Mouse (Mus musculus): ENCODE measurements around the gene Vps45. TPM values are rescaled to one million over a fixed set of nuclear protein-coding genes. Genes with fewer than 3 reads are reported as not detected.

The Vps45 gene
- polyA plus RNA-seq, 1 experiment from 2014 or later, result 27.9 TPM

DNA sequence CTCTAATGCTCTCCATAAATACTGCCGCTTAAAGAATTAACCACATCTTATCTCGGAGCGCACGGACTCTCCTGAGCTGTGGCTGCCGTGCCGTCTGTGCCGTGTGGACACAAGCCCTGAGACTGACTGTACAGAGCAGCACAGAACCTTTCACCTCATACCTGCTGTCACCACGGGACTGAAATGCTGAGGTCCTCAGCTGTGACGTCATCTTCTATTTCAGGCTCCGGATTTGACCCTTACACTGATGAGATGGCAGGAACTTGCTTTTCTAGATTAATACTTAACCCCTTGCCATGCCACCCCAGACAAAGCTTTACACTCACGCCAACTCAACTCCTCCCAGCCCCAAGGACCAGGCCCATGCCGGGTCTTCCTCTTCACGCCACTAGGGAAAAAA is 35.9 kb upstream of the Vps45 start:
- no peak overlapping the region for H3K4me3 ChIP-seq (ENCODE audit: low read depth, low read length)
- H3K4me1 ChIP-seq (replicated peaks; ENCODE audit: control insufficient read depth, insufficient read depth, low read length), result no peaks in the 10 kb centered on the region
- no peak overlapping the region for H3K9ac ChIP-seq (ENCODE audit: low read depth, low read length)
- WGBS, result 84% methylated on average over 13 of the region's 13 CpGs
- H3K9me3 ChIP-seq (ENCODE audit: control insufficient read depth, low read length), result no peaks in the 10 kb centered on the region
- no peaks in the 10 kb centered on the region for H3K36me3 ChIP-seq (ENCODE audit: control insufficient read depth, insufficient read depth, low read length)
- ATAC-seq (ENCODE audit: low FRiP score) (no peak), DNase-seq (ENCODE audit: low spot score) (no peak)
- no peaks in the 10 kb centered on the region for H3K27me3 ChIP-seq (ENCODE audit: control insufficient read depth, insufficient read depth, low read length)
- no peak overlapping the region for H3K4me2 ChIP-seq (replicated peaks; ENCODE audit: low read depth, low read length)
- no peak overlapping the region for H3K27ac ChIP-seq (ENCODE audit: low read depth, low read length)

GRCm38 (mm10) chr3:96093509-96093908 is 35.2 kb upstream of the Vps45 start:
- H3K4me1 ChIP-seq (replicated peaks; ENCODE audit: control insufficient read depth, insufficient read depth, low read length), result no peaks in the 10 kb centered on the region
- H3K9ac ChIP-seq (ENCODE audit: low read depth, low read length), result no peak overlapping the region
- no peaks in the 10 kb centered on the region for H3K36me3 ChIP-seq (ENCODE audit: control insufficient read depth, insufficient read depth, low read length)
- H3K4me3 ChIP-seq (ENCODE audit: low read depth, low read length), result no peak overlapping the region
- ATAC-seq (ENCODE audit: low FRiP score), result no peak
- no peak for DNase-seq (ENCODE audit: low spot score)
- no peaks in the 10 kb centered on the region for H3K27me3 ChIP-seq (ENCODE audit: control insufficient read depth, insufficient read depth, low read length)
- 71% methylated on average over 13 of the region's 13 CpGs for WGBS
- no peak overlapping the region for H3K4me2 ChIP-seq (replicated peaks; ENCODE audit: low read depth, low read length)
- no peaks in the 10 kb centered on the region for H3K9me3 ChIP-seq (ENCODE audit: control insufficient read depth, low read length)
- H3K27ac ChIP-seq (ENCODE audit: low read depth, low read length), result no peak overlapping the region

DNA sequence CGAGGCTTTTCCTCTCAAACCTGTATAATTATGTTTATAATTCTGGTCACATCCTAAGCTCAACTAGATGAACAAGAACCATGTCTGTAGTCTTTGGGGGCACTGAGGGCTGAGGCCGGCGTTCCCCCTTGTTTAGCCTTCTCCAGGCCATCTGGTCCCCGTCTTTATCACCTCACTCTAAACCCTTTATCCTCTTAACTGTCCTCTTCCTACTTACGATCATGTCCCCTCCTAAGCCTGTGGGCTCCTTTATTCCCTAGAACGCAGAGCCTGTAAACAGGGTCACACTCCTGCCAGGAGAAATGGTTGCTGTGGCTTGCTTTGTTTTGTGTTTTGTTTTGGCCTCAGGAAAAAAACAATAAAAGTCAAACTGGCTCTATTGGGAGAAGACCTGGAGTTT is 33.7 kb upstream of the Vps45 start:
- ATAC-seq (ENCODE audit: low FRiP score) (no peak), DNase-seq (ENCODE audit: low spot score) (no peak)
- no peaks in the 10 kb centered on the region for H3K4me1 ChIP-seq (replicated peaks; ENCODE audit: control insufficient read depth, insufficient read depth, low read length)
- WGBS, result 72% methylated on average over 6 of the region's 6 CpGs
- no peak overlapping the region for H3K27ac ChIP-seq (ENCODE audit: low read depth, low read length)
- H3K36me3 ChIP-seq (ENCODE audit: control insufficient read depth, insufficient read depth, low read length), result no peaks in the 10 kb centered on the region
- H3K4me3 ChIP-seq (ENCODE audit: low read depth, low read length), result no peak overlapping the region
- no peaks in the 10 kb centered on the region for H3K9me3 ChIP-seq (ENCODE audit: control insufficient read depth, low read length)
- no peak overlapping the region for H3K4me2 ChIP-seq (replicated peaks; ENCODE audit: low read depth, low read length)
- H3K9ac ChIP-seq (ENCODE audit: low read depth, low read length), result no peak overlapping the region
- H3K27me3 ChIP-seq (ENCODE audit: control insufficient read depth, insufficient read depth, low read length), result no peaks in the 10 kb centered on the region

- Histone ChIP-seq H3K9ac (ENCODE audit: low read depth, low read length) (no peak overlapping the region), H3K4me2 (replicated peaks; ENCODE audit: low read depth, low read length) (no peak overlapping the region), H3K4me1 (replicated peaks; ENCODE audit: control insufficient read depth, insufficient read depth, low read length) (no peaks in the 10 kb centered on the region), H3K9me3 (ENCODE audit: control insufficient read depth, low read length) (no peaks in the 10 kb centered on the region), H3K4me3 (ENCODE audit: low read depth, low read length) (no peak overlapping the region), H3K27ac (ENCODE audit: low read depth, low read length) (no peak overlapping the region), H3K27me3 (ENCODE audit: control insufficient read depth, insufficient read depth, low read length) (no peaks in the 10 kb centered on the region), H3K36me3 (ENCODE audit: control insufficient read depth, insufficient read depth, low read length) (no peaks in the 10 kb centered on the region)
- ATAC-seq (ENCODE audit: low FRiP score) (no peak), DNase-seq (ENCODE audit: low spot score) (no peak)
- WGBS, result 67% methylated on average over 2 of the region's 2 CpGs
Observed at GRCm38 (mm10) chr3:96091146-96091545, 32.9 kb upstream of the Vps45 start.

DNA sequence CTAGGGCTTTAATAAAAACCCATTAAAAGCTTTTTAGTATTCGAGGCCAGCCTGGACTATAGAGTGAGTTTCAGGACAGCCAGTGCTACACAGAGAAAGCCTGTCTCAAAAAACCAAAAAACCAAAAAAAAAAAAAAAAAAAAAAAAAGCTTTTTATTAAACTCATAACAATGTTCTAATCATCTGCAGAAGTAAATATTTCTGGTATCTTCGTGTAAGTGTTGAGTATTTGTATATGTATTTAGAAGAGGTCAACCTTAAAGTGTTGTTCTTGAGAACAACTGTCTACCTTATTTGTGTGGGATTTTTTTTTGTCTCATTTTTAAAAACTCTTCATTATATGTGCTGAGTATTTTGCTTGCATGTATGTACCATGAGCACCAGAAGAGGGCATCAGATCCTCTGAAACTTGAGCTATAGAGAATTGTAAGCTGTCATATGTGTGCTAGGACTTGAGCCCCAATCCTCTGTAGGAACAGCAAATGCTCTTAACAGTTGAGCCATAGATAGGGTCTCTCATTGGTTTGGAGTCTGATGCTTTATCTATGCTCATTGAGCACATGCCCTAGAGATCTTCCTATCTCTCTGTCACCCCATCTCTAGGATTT is 31.7 kb upstream of the Vps45 start:
- 71% methylated on average over 2 of the region's 2 CpGs for WGBS
- Histone ChIP-seq H3K4me1 (replicated peaks; ENCODE audit: control insufficient read depth, insufficient read depth, low read length) (no peaks in the 10 kb centered on the region), H3K36me3 (ENCODE audit: control insufficient read depth, insufficient read depth, low read length) (no peaks in the 10 kb centered on the region), H3K27ac (ENCODE audit: low read depth, low read length) (no peak overlapping the region), H3K9me3 (ENCODE audit: control insufficient read depth, low read length) (no peaks in the 10 kb centered on the region), H3K4me2 (replicated peaks; ENCODE audit: low read depth, low read length) (no peak overlapping the region), H3K9ac (ENCODE audit: low read depth, low read length) (no peak overlapping the region), H3K27me3 (ENCODE audit: control insufficient read depth, insufficient read depth, low read length) (no peaks in the 10 kb centered on the region), H3K4me3 (ENCODE audit: low read depth, low read length) (no peak overlapping the region)
- DNase-seq (ENCODE audit: low spot score) (no peak), ATAC-seq (ENCODE audit: low FRiP score) (no peak)

GRCm38 (mm10) chr3:96087801-96088200 is 29.5 kb upstream of the Vps45 start:
- Histone ChIP-seq H3K9me3 (ENCODE audit: control insufficient read depth, low read length) (no peaks in the 10 kb centered on the region), H3K4me3 (ENCODE audit: low read depth, low read length) (no peak overlapping the region), H3K4me2 (replicated peaks; ENCODE audit: low read depth, low read length) (no peak overlapping the region), H3K9ac (ENCODE audit: low read depth, low read length) (no peak overlapping the region), H3K4me1 (replicated peaks; ENCODE audit: control insufficient read depth, insufficient read depth, low read length) (no peaks in the 10 kb centered on the region), H3K27ac (ENCODE audit: low read depth, low read length) (no peak overlapping the region), H3K27me3 (ENCODE audit: control insufficient read depth, insufficient read depth, low read length) (no peaks in the 10 kb centered on the region), H3K36me3 (ENCODE audit: control insufficient read depth, insufficient read depth, low read length) (no peaks in the 10 kb centered on the region)
- 80% methylated on average over 4 of the region's 4 CpGs for WGBS
- no peak for ATAC-seq (ENCODE audit: low FRiP score)
- DNase-seq (ENCODE audit: low spot score), result no peak

GRCm38 (mm10) chr3:96087219-96087618 is 29.0 kb upstream of the Vps45 start:
- no peaks in the 10 kb centered on the region for H3K36me3 ChIP-seq (ENCODE audit: control insufficient read depth, insufficient read depth, low read length)
- whole genome bisulfite sequencing, result 77% methylated on average over 2 of the region's 2 CpGs
- no peak overlapping the region for H3K4me3 ChIP-seq (ENCODE audit: low read depth, low read length)
- H3K27me3 ChIP-seq (ENCODE audit: control insufficient read depth, insufficient read depth, low read length), result no peaks in the 10 kb centered on the region
- no peak overlapping the region for H3K9ac ChIP-seq (ENCODE audit: low read depth, low read length)
- no peak for DNase-seq (ENCODE audit: low spot score)
- H3K27ac ChIP-seq (ENCODE audit: low read depth, low read length), result no peak overlapping the region
- no peaks in the 10 kb centered on the region for H3K9me3 ChIP-seq (ENCODE audit: control insufficient read depth, low read length)
- H3K4me1 ChIP-seq (replicated peaks; ENCODE audit: control insufficient read depth, insufficient read depth, low read length), result no peaks in the 10 kb centered on the region
- ATAC-seq (ENCODE audit: low FRiP score), result no peak
- no peak overlapping the region for H3K4me2 ChIP-seq (replicated peaks; ENCODE audit: low read depth, low read length)

DNA sequence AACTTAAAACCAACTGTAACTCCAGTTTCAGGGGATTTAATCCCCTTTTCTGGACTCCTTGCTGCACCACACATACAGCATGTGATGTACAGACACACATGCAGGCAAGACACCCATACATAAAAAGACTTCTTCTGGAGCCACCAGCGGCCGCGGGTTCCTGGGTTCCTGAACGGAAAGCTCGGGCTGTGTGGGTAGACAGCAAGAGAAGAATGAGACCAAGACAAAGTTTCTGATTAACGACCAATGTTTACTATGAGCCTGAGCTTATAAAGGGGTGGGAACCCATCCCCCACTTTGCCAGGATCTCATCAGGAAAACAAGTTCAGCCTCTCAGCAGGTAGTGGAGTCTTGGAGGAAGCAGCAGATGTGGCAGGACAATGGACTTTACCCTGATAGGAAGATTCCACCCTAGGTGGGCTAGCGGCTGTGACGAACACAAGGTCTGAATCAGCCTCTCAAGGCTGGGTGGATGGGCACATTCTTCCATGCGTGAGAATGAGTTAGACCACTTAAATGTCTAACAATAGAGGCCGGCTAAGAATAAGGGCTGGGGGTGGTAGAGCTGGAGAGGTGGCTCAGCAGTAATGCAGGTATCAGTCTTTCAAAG is 26.0 kb upstream of the Vps45 start:
- no peak overlapping the region for H3K9ac ChIP-seq (ENCODE audit: low read depth, low read length)
- H3K27me3 ChIP-seq (ENCODE audit: control insufficient read depth, insufficient read depth, low read length), result no peaks in the 10 kb centered on the region
- no peak overlapping the region for H3K4me3 ChIP-seq (ENCODE audit: low read depth, low read length)
- DNase-seq (ENCODE audit: low spot score), result no peak
- H3K27ac ChIP-seq (ENCODE audit: low read depth, low read length), result no peak overlapping the region
- WGBS, result 79% methylated on average over 10 of the region's 10 CpGs
- H3K36me3 ChIP-seq (ENCODE audit: control insufficient read depth, insufficient read depth, low read length), result no peaks in the 10 kb centered on the region
- no peaks in the 10 kb centered on the region for H3K4me1 ChIP-seq (replicated peaks; ENCODE audit: control insufficient read depth, insufficient read depth, low read length)
- no peaks in the 10 kb centered on the region for H3K9me3 ChIP-seq (ENCODE audit: control insufficient read depth, low read length)
- no peak for ATAC-seq (ENCODE audit: low FRiP score)
- H3K4me2 ChIP-seq (replicated peaks; ENCODE audit: low read depth, low read length), result no peak overlapping the region

DNA sequence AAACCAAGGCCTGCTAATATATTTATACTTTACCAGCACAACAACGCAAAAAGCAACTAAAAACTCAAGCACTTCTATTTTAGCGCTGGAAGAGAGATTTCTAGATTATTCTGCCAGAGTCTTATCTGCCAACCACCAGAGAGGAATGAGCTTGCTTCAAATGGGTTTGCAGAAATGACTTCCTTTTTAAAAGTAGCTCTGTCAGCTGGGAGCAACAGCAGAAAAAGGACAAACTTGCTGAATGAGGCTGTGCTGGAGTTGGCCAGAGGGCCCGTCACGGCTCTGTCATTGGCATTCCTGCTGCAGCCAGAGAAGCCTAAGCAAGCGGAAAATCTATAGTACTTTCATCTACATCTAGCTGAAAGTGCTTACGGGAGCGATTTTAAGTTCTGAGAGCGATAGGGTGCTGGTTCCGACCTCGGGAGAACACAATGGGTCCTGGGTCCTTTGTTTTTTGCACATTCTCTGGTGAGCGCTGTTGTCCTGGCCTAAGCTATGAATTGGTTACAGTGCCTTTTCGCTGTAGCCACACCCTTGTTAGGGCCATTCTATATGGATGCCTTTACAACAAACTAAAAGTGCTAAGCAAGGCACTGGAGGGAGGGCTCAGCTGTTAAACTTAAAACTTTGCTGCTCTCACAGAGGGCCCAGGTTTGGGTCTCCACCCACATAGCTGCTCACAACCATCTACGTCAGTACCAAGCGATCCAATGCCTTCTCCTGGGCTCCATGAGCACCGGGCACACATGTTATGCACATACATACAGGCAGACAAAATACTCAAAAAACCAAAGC is 24.6 kb upstream of the Vps45 start:
- H3K4me2 ChIP-seq (replicated peaks; ENCODE audit: low read depth, low read length), result no peak overlapping the region
- H3K36me3 ChIP-seq (ENCODE audit: control insufficient read depth, insufficient read depth, low read length), result no peaks in the 10 kb centered on the region
- DNase-seq (ENCODE audit: low spot score), result no peak
- no peaks in the 10 kb centered on the region for H3K27me3 ChIP-seq (ENCODE audit: control insufficient read depth, insufficient read depth, low read length)
- no peak overlapping the region for H3K9ac ChIP-seq (ENCODE audit: low read depth, low read length)
- 67% methylated on average over 15 of the region's 15 CpGs for WGBS
- H3K4me3 ChIP-seq (ENCODE audit: low read depth, low read length), result no peak overlapping the region
- H3K9me3 ChIP-seq (ENCODE audit: control insufficient read depth, low read length), result no peaks in the 10 kb centered on the region
- no peaks in the 10 kb centered on the region for H3K4me1 ChIP-seq (replicated peaks; ENCODE audit: control insufficient read depth, insufficient read depth, low read length)
- no peak overlapping the region for H3K27ac ChIP-seq (ENCODE audit: low read depth, low read length)
- ATAC-seq (ENCODE audit: low FRiP score), result no peak

Data from hindbrain, embryonic 11.5 days (tissue).